Mouse (Mus musculus): ENCODE data around the gene Rad9a. TPM values are rescaled to one million over a fixed set of nuclear protein-coding genes. Genes with fewer than 3 reads are reported as not detected.

The Rad9a gene
- polyA plus RNA-seq, 1 experiment from 2014 or later: 60.3 TPM

DNA sequence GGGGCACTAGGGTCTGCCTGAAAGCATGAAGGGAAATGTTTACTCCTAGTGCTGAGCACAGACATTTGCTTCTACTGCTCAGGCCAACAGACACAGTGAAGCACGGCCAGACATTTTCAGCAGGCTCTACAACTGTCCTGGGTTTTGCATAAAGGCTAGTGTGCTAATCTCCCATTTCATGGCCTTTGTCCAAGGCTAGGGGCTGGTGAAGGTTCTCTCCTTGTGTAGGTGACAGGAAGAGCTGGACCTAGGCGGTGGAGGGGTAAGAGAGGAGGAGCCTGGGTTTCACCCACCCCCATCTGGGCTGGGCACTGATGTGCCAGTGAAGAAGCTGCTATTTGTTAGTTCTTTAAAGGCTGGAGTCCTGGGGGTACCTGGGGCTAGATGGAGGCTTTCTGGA is 36.7 kb downstream of the Rad9a start:
- Histone ChIP-seq H3K4me1 (peaks cover 22% of the 10 kb centered on the region), H3K9me3 (replicated peaks) (no peaks in the 10 kb centered on the region), H3K27me3 (ENCODE audit: low read depth, poor library complexity, severe bottlenecking) (no peaks in the 10 kb centered on the region), H3K27ac (replicated peaks) (no peak overlapping the region), H3K36me3 (peaks cover 16% of the 10 kb centered on the region), H3K4me3 (no peak overlapping the region)
- no peak for DNase-seq (ENCODE audit: low spot score)
- WGBS: 83% methylated on average over 2 of the region's 2 CpGs

DNA sequence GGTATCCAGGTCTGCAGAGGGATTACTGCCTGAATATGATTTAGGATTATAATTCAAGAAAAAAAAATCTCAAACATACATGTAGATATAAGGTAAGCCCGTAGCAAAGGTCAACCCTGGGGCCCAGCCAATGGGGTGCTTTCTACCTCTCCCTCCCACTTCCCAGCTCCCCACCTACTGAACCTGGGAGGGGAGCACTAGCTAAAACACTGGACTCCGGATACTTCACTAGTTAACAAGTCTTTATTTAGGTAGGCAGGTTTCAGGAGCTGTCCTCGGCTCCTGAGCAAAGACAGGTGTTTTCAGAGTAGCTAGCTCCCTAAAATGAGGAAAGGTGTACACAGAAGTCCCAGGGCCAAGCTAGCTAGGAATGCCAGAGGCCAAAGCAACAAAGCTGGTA is 37.4 kb downstream of the Rad9a start:
- Histone ChIP-seq H3K4me1 (peaks cover 17% of the 10 kb centered on the region), H3K9me3 (replicated peaks) (no peaks in the 10 kb centered on the region), H3K36me3 (peaks cover 23% of the 10 kb centered on the region), H3K4me3 (peak overlapping the region; percentile 73; the same call in 1 of the 2 replicates), H3K27ac (replicated peaks) (no peak overlapping the region), H3K27me3 (ENCODE audit: low read depth, poor library complexity, severe bottlenecking) (no peaks in the 10 kb centered on the region)
- 78% methylated on average over 3 of the region's 3 CpGs for WGBS
- no peak for DNase-seq (ENCODE audit: low spot score)

DNA sequence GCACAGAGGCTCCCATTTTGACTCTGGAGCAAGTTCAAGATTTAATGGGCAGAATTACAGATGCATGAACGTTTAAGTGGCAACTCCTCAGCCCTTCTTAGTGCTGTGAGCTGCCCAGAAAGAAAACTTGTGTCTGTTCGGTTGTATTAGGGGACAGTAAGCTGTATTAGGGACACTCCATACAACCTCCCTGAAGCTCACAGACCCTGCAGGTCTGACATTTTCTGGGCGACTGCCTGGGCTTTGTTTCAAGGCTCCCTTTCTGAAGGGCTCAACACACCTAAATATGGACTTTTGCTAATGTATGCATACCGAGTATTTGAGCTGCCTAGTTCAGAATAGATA is 37.9 kb downstream of the Rad9a start:
- Histone ChIP-seq H3K4me1 (peaks cover 17% of the 10 kb centered on the region), H3K27ac (replicated peaks) (peak overlapping the region; percentile 87)
- WGBS: 43% methylated on average over 4 of the region's 4 CpGs

DNA sequence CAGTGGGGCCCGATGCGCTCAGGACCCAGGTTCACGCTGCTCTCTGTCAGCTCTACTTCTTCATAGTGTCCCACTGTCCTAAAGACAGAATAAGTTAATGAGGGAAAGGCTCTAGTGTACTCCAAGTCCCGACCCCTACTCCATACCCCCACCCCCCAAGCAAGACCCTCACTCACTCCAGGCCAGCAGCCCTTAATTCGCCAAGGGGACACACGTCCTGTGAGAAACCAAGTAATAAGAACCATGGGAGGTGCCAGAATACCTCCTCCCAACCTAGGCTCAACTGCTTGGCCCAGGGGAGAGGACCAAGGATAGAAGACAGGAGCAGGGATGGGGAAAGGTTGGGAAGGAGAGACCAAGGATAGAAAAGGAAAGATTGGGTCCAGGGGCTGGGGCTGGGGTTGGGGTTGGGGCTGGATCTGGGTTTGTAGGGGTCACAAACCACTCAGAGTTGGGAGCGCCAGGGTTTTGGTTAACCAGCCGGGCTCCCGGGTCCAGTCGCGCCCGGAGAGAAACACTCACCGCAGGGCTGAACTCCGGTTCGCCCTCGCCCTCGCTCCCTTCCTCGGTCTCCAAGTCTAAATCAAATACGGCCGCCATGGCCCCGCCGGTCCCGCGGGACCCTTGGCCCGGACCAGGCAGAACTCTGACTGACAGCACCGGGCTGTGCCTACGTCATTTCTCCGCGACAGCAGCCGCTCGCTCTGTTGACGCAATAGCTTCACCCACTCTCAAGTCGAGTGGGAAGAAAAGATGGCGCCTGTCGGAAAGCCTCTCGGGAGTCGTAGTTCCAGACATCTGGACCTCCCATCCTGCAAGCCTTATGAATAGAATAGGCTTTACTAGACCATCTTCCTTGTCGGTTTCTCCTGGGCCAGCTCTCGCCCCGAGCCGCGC is 38.6 kb downstream of the Rad9a start, which contains the start of gene Rps6kb2:
Gene Rps6kb2, minus strand, starts transcription at position 709 of the 897 bp plus-strand sequence.
- peaks cover 17% of the 10 kb centered on the region for H3K4me1 ChIP-seq
- H3K27ac ChIP-seq (replicated peaks): peak within 1 kb of the TSS; percentile 87
- WGBS: 7% methylated on average over 42 of the region's 42 CpGs
- H3K9me3 ChIP-seq (replicated peaks): no peaks in the 10 kb centered on the region
- H3K27me3 ChIP-seq (ENCODE audit: low read depth, poor library complexity, severe bottlenecking): no peaks in the 10 kb centered on the region
- H3K36me3 ChIP-seq: peaks cover 35% of the 10 kb centered on the region
- DNase-seq (ENCODE audit: low spot score): peak; percentile 95
- H3K4me3 ChIP-seq: peak within 1 kb of the TSS; percentile 73

More for the DNA sequence above, 37.9 kb downstream of the Rad9a start:
- no peaks in the 10 kb centered on the region for H3K27me3 ChIP-seq (ENCODE audit: low read depth, poor library complexity, severe bottlenecking)
- H3K36me3 ChIP-seq: peaks cover 28% of the 10 kb centered on the region
- DNase-seq (ENCODE audit: low spot score): no peak
- peak overlapping the region; percentile 73 for H3K4me3 ChIP-seq
- no peaks in the 10 kb centered on the region for H3K9me3 ChIP-seq (replicated peaks)

DNA sequence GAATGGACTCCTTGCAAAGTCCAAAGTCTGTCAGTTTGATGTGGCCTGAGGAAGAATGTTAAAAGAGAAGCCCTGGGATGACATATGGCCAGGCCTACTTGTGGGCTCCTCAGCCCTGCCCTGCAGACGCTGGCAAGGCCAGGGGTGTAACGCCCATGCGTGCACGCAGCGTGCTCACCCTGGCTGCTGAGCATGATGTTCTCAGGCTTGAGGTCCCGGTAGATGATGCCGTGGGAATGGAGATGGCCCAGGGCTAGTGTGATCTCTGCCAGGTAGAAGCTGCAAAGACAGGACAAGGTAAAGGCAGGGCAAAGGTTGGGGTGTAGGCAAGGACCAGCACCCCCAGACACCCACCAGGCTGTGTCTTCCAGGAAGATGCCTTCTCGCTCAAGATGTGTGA is 42.4 kb downstream of the Rad9a start:
- no peaks in the 10 kb centered on the region for H3K27me3 ChIP-seq (ENCODE audit: low read depth, poor library complexity, severe bottlenecking)
- peaks cover 61% of the 10 kb centered on the region for H3K36me3 ChIP-seq
- WGBS: 96% methylated on average over 8 of the region's 8 CpGs
- no peak for DNase-seq (ENCODE audit: low spot score)
- H3K4me1 ChIP-seq: peaks cover 28% of the 10 kb centered on the region
- H3K9me3 ChIP-seq (replicated peaks): no peaks in the 10 kb centered on the region
- H3K4me3 ChIP-seq: no peak overlapping the region
- H3K27ac ChIP-seq (replicated peaks): no peak overlapping the region

DNA sequence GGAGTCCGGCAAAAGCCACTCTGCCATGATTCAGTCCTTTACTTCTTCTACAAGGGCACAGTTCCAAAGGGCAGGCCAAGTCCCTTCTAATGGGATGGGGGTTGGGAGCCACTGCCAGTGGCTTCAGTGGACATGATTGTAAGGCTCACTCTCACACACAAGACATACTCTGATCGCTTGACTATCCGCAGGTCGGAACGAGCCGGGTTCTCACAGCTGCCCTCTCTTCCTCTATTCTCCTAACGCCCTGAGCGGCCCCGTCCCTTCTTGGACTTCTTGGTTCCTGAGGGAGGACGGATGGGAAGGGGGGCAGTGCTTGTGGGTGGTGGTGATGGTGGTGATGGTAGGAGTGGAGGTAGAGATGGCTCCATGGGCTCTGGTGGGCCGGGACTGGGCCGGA is 44.7 kb downstream of the Rad9a start:
- WGBS: 92% methylated on average over 12 of the region's 12 CpGs
- no peaks in the 10 kb centered on the region for H3K9me3 ChIP-seq (replicated peaks)
- DNase-seq (ENCODE audit: low spot score): no peak
- peaks cover 83% of the 10 kb centered on the region for H3K36me3 ChIP-seq
- no peaks in the 10 kb centered on the region for H3K27me3 ChIP-seq (ENCODE audit: low read depth, poor library complexity, severe bottlenecking)
- no peak overlapping the region for H3K4me3 ChIP-seq
- H3K27ac ChIP-seq (replicated peaks): no peak overlapping the region
- peaks cover 11% of the 10 kb centered on the region for H3K4me1 ChIP-seq

DNA sequence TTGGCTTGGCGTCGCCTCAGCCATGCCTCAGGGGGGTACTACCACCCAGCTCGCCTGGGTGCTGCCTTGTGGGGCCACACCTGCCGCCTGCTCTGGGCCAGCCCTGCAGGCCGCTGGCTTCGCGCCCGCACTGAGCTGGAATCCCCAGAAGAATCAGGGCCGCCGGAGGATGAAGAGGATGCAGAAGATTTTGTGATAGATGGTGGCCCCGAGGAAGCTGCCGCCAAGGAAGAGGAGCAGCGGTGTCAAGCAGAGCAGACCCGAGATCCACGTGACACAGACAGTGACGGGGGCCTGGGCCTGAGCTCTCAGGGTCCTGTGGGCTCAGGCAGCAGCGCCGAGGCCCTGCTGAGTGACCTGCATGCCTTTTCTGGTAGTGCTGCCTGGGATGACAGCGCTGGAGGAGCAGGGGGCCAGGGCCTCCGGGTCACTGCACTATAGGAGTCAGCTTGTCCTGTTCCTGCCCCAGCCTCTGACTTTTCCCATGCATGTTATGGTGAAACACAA is 45.3 kb downstream of the Rad9a start:
- H3K9me3 ChIP-seq (replicated peaks): no peaks in the 10 kb centered on the region
- DNase-seq (ENCODE audit: low spot score): no peak
- no peaks in the 10 kb centered on the region for H3K27me3 ChIP-seq (ENCODE audit: low read depth, poor library complexity, severe bottlenecking)
- H3K36me3 ChIP-seq: peaks cover 85% of the 10 kb centered on the region
- peaks cover 11% of the 10 kb centered on the region for H3K4me1 ChIP-seq
- 68% methylated on average over 20 of the region's 20 CpGs for WGBS
- peak overlapping the region; percentile 3; the same call in 1 of the 2 replicates for H3K27ac ChIP-seq (replicated peaks)
- H3K4me3 ChIP-seq: no peak overlapping the region

DNA sequence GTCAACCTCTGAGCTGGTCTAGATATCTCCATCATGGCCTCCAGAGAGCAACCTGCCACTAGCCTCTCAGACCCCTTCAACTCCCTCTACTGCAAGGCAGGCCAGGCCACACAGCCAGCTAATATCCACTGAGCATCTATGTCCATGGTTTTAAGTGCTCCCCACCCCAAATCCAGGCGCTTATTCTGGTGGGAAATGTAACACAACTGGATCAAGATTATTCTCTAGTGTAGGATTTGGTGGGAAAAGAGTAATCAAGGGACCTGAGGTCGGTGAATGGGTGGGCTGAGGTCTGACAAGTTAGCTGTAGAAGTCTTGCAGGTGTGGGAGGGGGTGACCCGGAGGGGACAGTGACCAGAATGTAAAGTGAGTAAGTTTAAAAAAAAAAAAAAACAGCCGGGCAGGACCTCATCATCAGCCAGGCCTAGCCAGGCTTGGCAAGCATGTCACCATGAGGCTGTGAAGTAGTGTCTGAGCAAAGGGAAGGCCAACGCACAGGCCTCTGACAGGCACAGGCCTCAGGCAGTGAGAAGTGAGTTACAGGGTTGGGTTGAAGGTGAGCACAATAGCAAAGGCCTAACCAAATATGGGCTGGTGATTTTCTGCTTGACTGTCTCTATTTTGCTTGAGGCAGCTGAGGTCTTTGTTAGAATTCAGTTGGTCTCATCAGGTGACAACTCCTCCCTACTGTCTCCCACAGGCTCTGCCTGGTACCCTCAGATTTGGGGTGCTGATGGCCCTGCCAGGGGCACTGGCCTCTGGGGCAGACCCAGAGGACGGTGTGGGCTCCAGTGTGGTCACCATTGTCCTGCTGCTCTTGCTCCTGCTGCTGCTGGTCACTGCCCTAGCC is 46.0 kb downstream of the Rad9a start:
- no peak for DNase-seq (ENCODE audit: low spot score)
- Histone ChIP-seq H3K36me3 (peaks cover 85% of the 10 kb centered on the region), H3K27ac (replicated peaks) (peak overlapping the region; percentile 3; the same call in 1 of the 2 replicates), H3K27me3 (ENCODE audit: low read depth, poor library complexity, severe bottlenecking) (no peaks in the 10 kb centered on the region), H3K4me3 (no peak overlapping the region), H3K9me3 (replicated peaks) (no peaks in the 10 kb centered on the region), H3K4me1 (peaks cover 14% of the 10 kb centered on the region)
- WGBS: 80% methylated on average over 6 of the region's 6 CpGs

DNA sequence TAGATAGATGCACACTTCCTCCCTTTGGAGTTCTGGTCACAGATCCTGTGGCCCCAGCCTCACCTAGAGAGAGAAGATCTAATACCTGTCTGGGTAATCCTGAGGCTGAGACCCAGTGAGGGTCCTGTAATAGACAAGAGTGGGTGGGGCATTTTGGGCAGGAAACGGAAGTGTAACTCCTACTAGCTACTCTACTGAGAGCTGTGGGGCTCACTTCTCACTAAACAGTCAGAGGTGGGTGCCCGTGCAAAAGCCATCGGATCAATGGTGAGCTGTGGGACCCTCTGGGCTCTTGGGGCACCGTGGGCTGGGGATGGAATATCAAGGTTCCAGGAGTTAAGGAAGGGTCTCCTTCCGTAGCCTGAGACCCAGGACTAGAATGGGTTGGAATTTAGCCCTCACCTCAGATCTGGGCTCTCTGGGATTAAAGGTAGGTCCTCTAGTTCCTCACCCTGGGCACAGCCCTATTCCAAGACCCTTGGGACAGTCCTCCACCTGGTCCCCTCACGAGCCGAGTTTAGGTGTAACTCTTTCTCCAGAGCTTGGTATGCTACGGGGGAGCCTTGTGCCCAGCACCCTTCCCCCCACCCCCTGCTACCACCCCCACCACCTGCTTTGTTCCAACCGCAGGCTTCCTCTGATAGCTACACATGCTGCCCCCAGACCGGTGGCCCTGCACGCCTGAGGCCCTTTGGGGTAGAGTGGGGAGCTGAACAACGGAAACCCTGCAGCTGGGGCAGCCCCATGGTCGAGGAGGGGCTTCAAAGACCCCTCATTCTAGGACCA is 46.8 kb downstream of the Rad9a start:
- no peaks in the 10 kb centered on the region for H3K27me3 ChIP-seq (ENCODE audit: low read depth, poor library complexity, severe bottlenecking)
- 83% methylated on average over 13 of the region's 13 CpGs for WGBS
- no peaks in the 10 kb centered on the region for H3K9me3 ChIP-seq (replicated peaks)
- H3K4me3 ChIP-seq: no peak overlapping the region
- H3K36me3 ChIP-seq: peaks cover 87% of the 10 kb centered on the region
- no peak overlapping the region; the same call in 1 of the 2 replicates for H3K27ac ChIP-seq (replicated peaks)
- H3K4me1 ChIP-seq: peaks cover 20% of the 10 kb centered on the region
- no peak for DNase-seq (ENCODE audit: low spot score)

DNA sequence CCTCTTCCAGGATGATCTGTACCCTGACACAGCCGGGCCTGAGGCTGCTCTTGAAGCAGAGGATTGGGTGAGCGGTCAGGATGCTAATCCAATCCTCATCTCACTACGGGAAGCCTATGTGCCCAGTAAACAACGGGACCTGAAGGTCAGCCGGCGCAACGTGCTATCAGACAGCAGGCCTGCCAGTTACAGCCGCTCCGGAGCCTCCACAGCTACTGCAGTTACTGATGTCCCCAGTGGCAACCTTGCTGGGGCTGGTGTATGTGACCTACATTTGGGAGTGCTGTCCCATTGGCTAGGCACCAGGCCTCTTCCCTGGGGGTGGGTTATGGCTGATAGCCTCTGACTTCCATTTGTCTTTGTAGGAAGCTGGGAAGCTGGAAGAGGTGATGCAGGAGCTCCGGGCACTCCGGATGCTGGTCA is 48.2 kb downstream of the Rad9a start, which contains the start of gene Ptprcap:
Gene Ptprcap, plus strand, starts transcription at position 373 of the 423 bp plus-strand sequence.
- Histone ChIP-seq H3K27me3 (ENCODE audit: low read depth, poor library complexity, severe bottlenecking) (no peaks in the 10 kb centered on the region), H3K36me3 (peaks cover 73% of the 10 kb centered on the region), H3K27ac (replicated peaks) (no peak within 1 kb of the TSS; the same call in 1 of the 2 replicates), H3K4me3 (no peak within 1 kb of the TSS), H3K9me3 (replicated peaks) (no peaks in the 10 kb centered on the region), H3K4me1 (peaks cover 31% of the 10 kb centered on the region)
- WGBS: 75% methylated on average over 11 of the region's 11 CpGs
- DNase-seq (ENCODE audit: low spot score): no peak

DNA sequence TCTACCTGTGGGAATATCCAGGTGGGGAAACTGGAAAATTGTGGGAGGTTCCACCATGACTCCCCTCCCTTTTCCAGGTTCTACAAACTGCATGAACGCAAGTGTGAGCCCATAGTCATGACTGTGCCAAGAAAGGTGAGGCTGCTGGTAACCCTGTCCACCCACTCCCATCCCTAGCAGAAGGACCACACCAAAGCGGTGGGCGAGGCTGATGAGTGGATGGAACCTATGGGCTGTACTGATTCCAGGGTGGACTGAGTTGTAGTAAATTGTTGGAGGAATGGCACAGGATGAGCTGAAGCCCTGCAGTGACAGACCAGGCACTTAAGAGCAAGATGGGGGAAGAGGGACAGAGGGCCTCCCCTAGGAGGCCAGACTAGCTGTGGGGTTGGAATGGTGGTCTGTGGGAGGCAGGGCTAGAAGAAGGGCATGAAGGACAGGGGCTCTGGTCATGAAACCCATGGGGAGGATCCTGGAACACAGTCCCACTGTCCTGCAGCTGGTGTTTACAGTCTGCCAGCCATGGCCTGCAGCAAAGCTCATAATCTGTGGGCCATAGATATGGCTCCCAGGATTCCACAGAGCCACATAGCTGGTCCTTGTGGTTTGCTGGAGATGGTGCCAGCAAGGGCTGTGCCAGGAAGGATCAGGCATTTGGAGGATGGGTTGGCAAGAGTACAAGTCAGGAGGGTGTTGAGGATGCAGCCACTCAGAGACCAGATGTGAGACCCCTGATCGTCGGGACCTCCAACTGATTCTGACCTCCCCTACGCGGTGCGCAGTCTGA is 48.8 kb downstream of the Rad9a start:
- no peaks in the 10 kb centered on the region for H3K27me3 ChIP-seq (ENCODE audit: low read depth, poor library complexity, severe bottlenecking)
- peaks cover 37% of the 10 kb centered on the region for H3K4me1 ChIP-seq
- WGBS: 86% methylated on average over 8 of the region's 8 CpGs
- no peaks in the 10 kb centered on the region for H3K9me3 ChIP-seq (replicated peaks)
- no peak overlapping the region for H3K4me3 ChIP-seq
- H3K36me3 ChIP-seq: peaks cover 67% of the 10 kb centered on the region
- H3K27ac ChIP-seq (replicated peaks): no peak overlapping the region
- DNase-seq (ENCODE audit: low spot score): no peak
